Mouse (Mus musculus) ovary, adult 18-20 months (tissue): ENCODE results near the gene Btd.
"Not testable (repeated sequence)": the region's sequence is repeated elsewhere in the genome, so short reads cannot be mapped to it uniquely, and the experiment has no call there.

Source experiments
- DNase-seq: peaks from one replicate; pipeline ENCODE4 v3.0.0; 2022; ENCODE audit warnings: low spot score, mixed read lengths

Gene Btd

DNA sequence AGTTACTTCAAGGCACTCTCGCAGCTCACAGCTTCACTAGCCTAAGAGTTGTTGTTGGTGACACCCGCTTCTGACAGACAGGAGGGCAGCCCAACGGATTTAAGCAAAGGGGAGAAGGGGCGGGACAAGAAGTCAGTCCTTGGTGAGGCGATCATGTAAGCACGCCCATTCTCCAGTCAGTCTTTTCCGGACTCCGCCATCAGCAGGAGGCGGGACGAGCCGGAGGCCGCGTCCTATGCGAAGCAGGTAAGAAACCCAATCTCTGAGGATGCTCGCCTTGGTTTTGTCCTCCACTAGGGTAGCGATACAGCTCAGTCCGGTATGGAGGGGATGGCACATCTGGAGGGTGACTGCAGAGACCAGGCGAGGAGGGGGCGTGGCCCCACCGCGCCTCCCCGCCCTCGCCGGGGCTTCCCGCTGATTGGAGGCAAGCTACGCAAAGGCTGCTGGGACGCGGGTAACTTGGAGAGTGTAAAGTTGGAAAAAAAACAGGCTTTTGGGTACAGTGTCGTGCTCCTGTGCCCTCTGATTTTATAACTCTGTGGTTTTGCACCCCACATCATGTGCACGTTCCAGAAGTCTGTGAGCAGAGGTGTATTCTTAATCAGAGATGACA lies at the start of gene Btd, which contains the start of gene Hacl1:
TSS of gene Btd (plus strand) at position 139 of the 616 bp plus-strand sequence.
TSS of gene Hacl1 (minus strand) at position 397 of the 616 bp plus-strand sequence.
- peak; percentile 85 for DNase-seq

DNA sequence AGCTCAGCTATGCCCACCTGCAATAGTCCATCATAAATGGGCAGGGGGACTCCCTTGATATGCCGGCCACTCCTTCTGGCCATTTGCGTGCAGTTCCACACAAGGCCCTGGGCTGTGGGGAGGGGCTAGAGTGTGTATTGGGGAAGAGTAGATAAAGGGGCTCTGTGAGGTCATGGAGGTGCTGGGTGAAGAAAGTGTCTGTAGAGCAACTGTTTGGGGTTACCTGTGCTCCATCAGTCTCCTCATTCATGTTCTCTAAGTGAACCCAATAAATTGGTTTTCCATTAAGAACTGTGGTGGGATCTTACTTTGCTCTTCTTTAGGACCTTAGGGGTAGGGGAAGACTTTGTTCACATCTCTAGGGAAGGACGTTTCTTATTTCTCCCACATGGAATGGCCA lies 49.6 kb upstream of the Btd start, which contains the start of gene Colq:
TSS of gene Colq (minus strand) at position 101 of the 400 bp plus-strand sequence.
- no peak for DNase-seq

DNA sequence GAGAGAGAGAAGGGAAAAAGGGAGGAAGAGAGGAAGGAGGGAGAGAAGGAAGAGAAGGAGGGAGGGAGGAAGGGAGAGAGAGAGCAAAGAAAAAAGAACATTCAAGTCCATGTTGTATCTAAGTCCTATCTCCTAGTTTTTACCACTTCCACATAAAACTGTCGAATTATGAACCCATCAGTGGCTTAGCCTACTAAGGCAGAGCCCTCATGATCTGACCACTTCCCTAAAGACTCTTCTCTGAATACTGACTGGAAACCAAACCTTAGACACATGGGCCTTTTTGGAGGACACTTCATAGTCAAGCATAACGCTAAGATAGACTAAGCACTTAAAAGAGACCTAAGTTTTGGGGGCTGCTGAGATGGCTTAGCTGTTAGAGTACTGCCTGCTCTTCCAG lies 47.8 kb upstream of the Btd start:
- no peak for DNase-seq

DNA sequence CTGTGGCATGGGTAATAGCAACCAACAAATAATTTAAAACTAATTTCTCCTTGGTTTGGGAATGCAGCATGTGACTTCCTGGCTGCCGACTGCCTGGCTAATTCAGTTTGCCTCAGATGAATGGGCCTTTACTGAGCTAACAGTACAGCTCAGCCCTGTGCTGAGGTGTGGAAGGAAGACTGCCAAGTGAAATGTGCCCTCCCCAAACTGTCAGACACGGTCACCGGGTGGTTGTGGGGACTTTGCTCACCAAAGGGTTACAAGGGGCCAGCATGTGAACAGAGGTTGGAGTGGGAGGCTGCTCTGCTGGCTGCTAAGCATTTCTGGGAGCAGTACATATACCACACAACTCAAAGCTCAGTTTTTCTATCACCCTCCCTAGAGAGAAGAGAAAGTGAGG lies 46.1 kb upstream of the Btd start:
- no peak for DNase-seq

DNA sequence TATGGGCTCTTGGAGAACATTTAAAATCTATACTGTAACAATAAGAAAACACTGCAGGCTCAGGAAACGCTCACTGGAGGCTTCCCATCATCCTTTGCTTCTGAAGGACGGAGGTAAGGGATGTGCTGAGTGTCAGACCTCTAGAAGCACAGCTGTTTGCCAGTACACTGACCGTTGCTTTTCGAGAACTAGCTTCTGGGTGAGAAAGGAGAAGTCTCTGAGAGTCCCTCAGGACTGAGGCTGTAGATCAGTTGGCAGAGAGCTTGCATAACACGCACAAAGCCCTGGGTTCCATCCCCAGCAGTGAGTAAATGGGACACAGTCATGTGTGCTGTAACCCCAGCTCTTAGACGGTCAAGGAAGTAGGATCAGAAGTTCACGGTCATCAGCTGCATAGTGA lies 44.4 kb upstream of the Btd start:
- no peak for DNase-seq

DNA sequence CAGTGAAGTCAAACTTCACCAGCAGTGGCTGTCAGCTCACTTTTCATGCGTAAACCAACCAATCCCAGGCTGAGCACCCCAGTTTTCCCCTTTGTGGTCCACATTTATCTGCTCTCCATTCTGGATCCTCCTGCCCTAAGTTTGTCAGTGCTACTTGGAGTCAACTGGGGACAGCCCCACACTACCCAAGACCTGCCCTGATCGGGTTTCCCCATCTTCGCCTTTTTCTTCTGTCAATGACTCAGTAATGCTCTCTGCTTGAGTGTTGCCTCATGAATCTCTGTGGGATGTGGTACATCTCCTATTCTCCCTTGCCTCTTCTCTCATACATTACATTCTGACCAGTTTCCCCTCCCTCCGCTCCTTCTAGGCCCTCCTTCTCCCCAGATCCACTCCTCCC lies 43.4 kb upstream of the Btd start:
- DNase-seq, result no peak

DNA sequence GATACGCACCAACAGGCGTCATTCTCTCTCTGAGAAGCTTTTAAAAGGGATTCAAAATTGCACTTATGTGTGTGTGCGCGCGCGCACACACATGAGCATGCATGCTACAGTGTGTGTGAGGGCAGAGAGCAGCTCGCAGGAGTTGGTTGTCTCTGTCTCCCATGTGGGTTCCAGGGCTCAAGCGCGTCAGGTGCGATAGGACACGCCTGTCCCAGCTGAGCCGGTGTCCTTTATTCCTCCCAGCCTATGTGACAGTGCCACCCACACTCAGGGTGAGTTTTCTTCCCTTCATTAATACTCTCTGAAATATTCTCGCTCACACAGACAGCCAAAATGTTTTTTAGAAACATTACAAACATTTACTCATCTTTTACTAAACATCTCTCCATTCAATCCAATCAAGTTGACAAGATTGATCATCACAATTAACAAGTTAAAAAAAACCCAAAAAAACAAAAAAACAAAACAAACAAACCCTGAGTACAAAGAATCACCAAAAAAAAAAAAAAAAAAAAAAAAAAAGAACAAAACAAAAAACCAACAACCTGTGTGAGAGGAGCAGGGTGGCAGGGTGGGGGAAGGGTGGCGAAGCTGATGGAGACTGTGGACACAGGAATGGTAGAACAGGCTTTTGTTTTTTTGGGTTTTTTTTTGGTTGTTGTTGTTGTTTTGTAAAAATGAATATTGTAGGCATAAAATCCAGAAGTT lies 38.8 kb upstream of the Btd start:
- DNase-seq, result no peak

DNA sequence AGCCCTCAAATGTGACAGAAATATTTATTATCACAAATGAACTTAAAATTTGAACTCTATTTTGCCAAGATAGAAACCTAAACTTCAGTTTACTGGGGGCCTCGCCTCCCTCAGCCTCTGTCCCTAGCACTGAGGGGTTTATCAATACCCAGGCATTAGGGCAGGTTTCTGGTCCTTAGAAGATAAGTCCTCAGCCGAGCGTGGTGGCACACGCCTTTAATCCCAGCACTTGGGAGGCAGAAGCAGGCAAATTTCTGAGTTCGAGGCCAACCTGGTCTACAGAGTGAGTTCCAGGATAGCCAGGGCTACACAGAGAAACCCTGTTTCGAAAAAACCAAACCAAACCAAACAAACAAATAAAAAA lies 38.2 kb upstream of the Btd start:
- not testable (repeated sequence) for DNase-seq

DNA sequence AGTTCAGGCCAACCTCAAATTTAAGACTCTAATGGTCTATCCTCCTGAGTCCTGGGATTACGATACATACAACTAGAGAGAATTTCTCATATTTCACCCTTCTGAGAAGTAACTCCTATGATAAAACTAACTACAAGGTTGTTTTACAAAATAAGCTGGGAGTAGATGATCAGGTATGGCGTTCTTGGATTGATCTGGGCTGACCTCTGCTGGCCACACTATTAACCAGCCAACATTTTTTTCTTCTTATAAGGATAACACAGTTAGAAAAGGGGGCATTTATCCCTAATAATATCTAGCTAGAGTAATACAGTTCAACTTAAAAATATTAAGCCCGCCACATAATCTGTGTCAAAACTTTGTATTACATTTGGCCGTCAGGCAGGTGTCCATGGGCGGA lies 35.9 kb upstream of the Btd start:
- no peak for DNase-seq

DNA sequence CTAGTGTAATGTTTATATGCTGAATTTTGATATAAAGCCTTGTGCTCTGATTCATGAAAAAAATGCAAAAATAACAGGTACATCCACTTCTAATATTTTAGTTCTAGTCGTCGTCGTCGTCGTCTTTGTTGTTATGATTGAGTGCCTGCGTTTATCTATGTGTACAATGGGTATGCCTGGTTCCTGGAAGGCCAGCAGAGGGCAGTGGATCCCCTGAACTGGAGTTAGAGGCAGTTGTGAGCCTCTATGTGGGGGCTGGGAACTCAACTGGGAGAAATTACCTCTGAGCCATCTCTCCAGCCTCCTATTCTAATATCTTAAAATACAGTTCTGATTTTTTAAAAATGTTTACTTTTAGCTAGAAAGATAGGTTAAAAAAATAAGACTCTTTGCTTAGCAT lies 35.3 kb upstream of the Btd start:
- no peak for DNase-seq

DNA sequence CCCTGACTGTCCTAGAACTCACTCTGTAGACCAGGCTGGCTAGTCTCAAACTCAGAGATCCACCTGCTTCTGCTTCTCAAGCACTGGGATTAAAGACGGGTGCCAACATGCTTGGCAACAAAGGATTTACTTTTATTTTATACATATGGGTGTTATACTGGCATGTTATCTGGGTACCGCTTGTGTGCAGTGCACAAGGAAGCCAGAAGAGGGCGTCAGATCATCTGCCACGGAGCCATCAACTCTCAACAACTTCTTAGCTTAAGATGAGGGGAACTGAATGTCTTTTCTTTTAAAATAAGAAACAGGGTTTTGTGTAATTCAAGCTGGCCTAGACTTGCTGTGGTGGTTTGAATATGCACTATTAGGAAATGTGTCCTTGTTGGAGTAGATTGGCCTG lies 28.8 kb upstream of the Btd start:
- DNase-seq, result no peak

DNA sequence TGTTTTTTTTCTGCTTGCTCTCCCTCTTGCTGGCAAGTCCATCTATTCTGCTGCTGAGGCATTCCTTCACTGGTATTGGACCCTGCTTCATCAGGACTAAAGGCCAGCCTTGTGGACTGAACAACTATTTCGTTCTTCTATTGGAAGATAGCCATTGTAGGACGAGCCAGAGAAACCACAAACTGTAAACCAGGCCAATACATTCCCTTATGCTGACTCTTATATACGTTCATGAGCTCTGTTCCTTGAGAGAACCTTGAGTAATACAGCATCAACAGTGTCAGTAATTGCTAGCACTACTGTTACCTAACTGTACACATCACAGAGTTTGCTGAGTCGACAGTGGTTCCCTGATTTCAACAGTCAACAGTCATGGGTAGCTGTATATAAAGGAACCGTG lies 27.2 kb upstream of the Btd start:
- no peak for DNase-seq

DNA sequence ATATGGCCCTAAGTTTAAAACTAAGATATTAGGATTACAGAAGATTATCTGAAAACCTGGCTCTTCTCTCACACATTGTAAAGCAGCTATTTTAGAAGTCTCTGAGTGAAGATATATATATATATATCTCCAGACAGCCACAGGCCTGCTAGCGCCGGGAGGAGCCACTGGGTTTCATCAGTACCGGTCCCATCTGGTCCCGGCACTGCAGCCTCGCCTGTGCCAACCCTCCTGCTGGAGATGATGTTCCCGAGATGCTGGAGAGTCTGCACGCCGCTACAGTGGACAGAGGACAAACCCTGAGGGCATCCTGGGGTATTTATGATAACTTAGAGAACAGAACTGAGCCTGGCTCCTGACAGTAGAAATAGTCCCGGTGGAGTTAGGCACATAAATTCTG lies 23.6 kb upstream of the Btd start:
- no peak for DNase-seq

DNA sequence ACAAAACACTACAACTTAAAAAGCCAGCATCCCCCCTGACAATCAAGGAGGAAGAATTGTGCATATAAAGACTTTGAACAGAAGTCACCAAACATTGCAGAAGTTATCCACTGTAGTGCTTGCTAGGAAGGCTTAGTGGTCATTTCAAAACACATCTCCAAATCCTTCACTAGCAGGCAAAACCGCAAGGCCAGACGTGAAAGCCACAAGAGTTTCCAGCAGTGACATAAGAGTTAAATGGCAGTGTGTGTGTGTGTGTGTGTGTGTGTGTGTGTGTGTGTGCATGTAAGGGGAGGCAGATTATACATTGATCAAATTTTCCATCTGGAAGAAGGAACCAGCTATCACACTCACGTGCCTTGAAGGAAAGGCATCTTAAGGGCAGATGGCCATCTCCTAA lies 22.8 kb upstream of the Btd start:
- no peak for DNase-seq

DNA sequence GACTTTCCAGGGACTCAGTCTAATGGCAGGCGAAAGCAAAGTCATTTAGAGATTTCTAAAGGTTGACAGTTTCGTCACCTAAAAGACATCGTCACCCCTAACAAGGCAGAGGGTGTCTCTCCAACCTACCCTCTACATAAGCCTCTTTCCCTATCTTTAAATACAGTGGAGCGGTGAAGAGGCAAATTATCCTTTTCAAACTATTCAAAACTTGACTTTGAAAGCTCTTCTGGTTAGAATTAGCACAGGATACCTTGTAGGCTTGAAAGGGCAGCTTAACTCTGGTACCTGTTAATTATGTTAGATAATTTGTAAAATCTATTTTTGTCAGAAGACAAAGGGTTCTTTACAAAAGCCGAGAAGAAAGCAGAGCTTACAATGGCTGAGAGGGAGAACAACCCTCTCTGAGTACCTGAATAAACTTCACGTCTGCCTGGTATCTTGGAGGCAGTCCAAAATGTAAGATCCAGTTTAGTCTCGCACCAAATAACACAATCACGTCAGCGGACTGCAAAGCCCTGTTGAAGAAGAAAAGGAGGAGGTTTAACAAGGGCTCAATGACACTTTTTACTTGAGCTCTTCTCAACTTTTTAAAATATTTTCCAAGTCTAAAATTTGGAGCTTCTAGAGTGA lies 20.1 kb upstream of the Btd start:
- DNase-seq, result no peak

DNA sequence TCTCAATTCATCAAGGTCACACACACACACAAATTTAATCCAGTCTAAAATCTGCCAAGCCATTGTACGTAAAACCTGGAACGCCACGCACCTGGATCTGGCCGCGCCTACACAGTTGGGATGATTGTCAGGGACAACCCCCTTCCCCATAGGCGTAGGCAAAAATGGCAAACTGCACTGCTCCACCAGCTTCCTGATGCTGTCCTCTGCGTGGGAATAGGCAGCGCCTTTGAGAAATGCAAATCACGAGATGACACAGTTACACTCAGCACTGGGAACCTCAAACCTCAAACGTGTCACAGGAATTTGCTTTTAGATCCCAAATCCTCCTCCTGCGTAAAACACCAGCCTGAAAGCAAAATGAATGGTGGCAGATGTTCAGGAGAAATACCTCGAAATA lies 18.1 kb upstream of the Btd start:
- no peak for DNase-seq

DNA sequence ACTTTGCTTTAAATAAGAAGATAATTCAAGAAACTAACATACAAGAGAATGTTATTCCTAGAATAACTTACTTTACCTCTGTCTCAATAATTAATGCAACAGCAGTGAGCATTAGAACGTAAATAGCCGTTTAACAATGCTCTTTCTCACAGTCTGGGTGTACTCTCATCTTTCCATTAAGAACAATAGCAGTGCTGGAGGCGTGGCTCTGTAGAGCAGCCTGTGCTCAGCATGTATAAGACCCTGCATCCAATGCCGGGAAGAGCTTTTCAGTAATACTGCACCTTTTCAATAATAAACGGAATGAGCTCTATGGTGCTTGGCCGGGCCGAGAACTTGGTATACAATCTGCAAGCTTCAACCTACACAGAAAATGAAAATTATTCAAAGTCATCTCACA lies 10.2 kb upstream of the Btd start:
- DNase-seq, result no peak

DNA sequence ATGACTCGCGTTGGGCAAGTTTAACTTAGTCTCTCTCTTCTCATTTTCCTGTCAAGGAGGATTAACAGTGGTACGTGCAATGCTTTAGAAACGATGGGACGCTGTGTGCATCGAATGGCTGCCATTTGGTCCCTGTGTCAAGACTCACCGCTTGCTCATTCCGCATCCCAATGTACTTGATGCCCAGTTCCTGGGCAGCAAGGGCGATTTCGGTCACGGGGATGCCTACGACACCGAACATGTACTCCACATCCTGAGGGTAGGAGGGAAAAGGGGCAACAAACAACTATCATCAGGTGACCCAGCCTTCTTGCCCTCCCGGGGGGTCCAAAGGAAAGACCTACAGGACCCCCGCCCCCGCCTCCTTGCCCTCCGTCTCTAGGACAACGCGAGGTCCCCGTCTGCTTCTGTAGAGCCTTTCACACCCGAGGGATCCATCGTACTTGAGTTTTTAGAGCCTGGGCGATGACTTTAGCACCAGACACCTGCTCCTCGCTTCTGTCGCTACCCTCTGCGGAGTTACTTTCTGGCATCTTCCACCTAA lies 410 bp upstream of the Btd start, which contains the start of gene Gm49387:
TSS of gene Gm49387 (minus strand) at position 533 of the 544 bp plus-strand sequence.
- DNase-seq, result no peak

DNA sequence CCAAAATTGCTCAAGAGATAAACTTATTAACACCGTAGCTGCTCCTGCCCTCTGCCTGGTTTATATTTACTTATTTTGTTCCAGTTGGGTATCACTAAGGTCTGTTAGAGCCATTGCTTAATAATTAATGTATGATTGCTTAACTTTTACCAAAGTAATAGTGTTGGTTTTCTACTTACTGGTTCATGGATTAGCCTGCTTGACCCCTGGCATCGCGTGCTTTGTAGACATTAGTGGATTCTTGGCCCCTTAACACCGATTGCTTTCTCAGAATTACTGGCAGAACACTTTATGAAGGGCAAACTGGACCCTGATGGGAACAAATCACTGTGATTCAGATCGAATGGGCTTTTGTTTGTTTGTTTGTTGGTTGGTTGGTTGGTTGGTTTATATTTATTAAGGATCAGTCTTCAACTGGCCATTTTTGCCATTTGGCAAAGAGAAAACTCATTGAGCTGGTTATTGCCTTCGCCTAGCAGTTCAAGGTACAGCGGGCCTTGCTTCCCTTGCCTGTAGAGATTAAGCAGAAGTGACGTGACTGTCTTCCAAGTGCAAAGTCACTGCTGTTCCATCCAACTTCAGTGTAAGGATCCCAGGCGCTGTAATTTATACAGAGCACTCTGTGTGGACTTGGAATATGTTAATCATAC lies 803 bp downstream of the Btd start:
- no peak for DNase-seq

DNA sequence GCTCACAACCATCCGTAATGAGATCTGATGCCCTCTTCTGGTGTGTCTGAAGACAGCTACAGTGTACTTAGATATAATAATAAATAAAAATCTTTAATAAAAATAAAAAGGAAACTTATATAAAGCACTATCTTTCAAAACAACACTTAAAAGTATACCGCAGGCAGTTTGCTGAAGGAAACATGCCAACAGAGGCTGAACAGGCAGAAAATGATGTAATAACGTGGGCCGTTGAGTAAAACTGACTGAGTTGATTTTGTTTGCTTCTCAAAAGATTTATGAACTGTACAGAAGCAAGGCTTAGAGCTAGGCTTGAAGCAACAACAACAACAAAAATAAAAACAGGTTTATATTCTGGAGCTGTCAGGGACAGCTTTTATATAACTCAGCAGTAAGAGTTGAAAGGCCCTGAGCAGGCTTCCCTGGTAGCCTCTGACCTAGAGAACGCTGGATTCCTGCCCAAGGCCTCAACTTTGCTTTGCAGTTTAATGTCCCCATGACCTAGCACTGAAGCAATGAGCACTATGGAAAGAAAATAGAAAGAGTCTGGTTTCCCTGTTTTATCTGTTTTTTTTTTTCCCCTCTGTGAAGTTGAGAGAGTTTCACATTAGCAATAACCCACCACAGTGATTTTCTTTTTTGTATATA lies 3.5 kb downstream of the Btd start:
- DNase-seq, result peak; percentile 76

DNA sequence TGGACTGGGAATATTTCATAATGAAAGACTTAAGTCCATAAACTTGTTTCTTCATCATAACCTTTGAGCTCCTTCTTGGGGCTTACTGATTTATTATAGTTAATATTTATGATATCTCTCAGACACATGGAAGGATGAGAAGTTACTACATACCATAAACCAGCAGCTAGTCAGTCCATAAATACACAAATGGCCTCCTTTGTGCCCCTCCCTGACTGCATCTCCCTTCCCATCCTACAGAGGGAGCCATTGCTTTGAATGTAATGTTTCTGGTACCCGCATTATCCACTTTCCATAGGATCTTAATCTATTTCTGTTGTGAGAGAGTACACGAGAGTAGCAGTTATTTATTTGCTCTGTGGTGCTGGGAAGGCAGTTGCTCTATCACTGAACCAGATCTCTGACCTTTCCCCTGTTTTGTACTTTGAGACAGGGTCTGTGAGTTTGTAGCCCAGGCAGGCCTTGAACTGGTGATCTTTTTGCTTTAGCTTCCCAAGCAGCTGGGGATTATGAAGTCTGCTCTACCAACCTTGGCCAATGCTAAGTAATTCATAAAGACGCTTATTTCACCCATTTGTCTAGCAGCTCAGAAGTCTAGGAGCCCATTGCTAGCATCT lies 4.2 kb downstream of the Btd start:
- DNase-seq, result no peak

DNA sequence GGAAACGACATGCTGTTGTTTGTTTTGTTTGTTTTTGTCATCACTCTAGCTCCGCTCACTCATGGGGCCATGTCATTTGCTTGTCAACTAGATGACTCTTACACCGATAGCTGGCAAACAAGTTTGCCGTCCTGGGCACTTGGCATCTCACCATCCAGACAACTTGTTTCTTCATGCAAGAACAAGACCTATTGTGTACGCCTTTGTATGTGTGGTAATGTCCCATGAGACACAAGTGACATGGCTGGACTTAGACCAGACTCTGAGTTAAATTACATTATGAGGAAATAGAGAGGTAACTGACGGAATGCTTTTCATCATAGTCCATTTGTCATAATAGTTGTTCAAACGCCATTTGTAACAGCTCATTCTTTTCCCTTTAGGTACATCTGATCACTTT lies 5.1 kb downstream of the Btd start:
- no peak for DNase-seq
